Mouse (Mus musculus) naive thymus-derived CD4-positive, alpha-beta T cell, adult 2 months (primary cell): ENCODE measurements around the gene Efcab7.

Experiments
- DNase-seq: peaks from one replicate; pipeline ENCODE4 v3.0.0-alpha.2; 2011; ENCODE audit warnings: low read depth

Efcab7 gene

DNA sequence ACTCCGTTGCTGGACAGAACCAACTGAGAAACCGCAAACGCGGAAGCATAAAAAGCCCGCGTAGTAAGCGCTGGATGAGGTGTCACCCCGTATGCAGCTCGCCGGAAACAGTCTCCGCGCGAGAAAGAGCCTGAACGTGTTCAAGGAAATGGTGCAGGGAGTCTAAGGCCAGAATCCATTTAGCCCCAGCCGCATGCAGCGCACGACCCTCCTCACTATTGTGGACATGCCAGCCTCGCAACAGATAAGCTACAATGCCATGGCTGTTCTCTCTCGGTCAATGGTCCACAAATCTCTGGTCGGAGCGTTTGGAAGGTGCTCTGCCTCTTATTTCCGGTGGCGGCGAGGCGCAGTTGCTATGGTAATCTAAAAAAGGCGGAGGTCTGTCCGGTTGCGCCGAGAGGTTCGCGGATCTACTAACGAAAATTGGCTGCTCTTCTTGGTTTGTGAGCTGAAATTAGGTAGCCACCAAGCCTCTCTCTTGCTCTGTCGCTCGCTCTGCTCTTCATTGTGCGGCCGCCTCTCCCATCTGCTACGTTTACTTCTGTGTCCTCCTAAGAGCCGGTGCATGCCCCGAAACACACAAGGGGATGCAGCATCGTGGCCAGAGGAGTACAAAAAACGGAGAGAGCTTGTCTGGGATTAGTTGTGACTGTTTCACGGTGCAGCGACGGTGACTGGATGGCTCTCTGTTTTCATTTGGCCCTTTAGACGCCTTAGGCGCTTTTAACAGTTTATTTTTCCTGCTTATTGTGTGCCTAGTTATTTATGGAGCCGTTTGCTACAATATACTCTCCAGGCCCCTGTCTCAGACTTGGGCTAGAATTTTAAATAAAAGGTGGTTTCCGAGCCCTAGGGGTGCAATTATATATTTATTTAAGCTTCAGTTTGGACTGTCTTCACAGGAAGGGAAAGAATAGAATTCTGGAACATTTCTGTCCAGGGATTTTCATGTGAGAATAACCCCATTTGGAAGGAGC, at the start of gene Efcab7:
Gene Efcab7, plus strand, starts transcription at position 105 of the 980 bp plus-strand sequence.
- DNase-seq, result peak; percentile 92

DNA sequence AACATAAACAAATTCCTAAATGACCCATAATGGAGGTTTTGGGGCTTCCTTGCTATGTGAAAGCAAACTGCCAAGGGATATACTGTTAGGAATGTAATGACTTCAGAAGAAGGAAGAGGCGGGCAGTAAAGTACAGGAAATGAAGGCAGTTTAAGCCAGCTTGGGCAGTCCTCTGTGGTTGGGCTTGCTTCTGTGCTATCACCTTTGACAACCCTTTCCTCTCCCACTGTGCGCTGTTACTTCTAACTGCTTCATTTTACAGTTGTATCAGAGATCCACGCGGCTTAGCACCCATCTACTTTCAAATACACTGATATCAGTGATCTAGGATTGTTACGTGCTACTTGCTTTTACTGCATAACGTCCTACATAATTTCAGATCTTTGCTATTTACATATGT, 36.6 kb upstream of the Efcab7 start:
- DNase-seq, result no peak

DNA sequence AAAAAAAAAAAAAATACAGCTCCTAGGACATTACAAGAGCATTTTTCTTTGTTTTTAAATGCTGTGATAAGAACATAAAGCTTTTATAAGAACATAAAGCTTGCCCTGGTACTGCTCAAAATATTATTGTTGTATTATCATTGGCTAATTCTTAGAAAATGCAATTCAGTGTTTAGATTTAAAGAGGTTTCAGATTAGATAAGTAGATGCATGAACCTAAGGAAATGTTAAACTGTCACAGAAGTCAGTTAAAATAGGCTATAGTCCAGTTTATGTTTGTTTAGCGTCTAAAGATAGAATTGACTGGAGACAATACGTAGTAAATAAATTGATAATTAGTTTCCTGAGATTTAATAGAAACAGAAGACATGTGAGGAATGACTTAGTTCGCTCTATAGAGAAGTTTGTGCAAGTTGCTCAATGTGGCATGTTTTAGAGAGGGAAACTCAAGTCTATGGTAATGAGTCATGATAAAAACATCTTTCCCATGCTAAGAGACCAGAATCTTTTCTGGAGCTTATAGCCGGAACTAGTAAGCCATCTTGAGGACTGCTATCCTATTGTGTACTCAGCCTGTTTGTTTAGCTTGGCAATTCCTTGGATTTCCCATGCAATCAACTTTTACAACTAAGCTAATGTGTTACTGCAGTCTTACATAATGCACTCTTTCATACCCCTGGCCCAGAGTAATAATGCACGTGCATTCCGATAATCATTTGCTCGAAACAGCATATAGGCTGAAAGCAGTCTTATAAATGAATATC, 12.1 kb upstream of the Efcab7 start:
- no peak for DNase-seq

DNA sequence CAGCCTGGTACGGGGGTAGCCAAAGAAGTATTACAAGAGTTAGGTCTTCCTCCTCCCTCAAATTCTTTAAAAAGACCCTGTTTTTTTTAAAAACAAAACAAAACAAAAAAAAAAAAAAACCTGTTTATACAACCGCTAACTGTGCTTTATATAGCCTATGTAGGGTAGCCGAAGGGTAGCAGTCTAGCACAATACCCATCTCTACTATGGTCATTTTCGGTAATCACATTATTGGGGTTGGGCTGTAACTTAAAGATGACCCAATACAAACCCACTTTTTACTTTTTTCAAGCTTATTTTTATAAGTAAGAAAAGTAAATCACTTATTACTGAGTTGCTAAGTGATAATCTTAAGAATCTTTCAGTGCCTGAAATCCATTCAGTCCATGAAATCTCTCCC, 661 bp upstream of the Efcab7 start:
- no peak for DNase-seq

DNA sequence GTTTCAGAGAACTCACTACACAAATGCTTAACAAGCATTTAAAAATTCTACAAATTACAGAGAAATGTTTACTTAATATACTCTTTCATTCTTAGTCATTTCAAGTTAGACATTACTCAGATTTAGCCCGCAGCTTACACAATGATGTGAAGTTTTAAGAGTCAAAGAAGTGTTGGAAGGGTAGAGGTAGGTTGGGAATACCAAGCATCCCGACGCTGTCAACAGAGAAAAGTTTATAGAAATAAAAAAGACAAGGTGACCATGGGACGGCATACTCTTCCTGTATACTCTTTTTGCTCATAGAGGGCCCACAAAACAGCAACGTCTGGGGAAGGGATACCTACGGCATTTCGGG, 282 bp upstream of the Efcab7 start:
- no peak for DNase-seq

DNA sequence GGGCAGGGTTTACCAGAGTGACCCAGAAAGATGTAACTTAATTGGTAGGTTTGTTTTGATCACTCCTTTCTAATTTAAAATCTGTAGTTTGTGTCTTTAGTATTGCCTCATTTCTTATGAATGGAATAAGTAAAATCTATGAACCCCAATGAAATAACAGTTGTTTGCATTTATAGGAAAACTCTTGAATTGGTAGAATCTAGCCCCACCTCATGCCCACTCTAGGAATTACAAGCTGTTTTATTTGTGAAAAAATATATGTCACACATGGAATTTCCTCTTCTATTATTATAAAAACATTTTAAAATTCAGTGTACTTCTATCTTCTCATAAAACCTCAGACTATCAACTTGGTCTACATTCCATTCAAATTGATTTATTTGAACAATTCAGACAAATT, 52.9 kb downstream of the Efcab7 start:
- DNase-seq, result peak; percentile 49

DNA sequence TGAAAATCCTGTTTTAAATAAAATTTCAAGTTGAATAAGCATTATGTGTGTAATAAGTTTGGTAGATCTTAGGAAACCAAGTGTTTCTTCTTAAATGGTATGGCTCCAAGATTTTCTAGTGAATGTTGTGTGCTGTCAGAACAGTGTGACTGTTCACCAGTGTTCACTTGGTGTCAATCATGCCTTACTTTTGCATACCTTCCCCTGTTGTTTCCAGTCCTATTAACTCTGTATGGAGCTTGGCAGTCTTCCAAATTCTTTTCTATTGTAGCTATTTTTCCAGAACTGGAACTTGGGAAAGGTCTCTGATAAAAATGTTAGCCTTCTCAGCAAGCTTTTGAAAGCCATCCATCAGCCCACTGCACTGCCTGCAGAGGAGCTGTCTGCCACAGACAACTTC, 53.4 kb downstream of the Efcab7 start:
- DNase-seq, result no peak

DNA sequence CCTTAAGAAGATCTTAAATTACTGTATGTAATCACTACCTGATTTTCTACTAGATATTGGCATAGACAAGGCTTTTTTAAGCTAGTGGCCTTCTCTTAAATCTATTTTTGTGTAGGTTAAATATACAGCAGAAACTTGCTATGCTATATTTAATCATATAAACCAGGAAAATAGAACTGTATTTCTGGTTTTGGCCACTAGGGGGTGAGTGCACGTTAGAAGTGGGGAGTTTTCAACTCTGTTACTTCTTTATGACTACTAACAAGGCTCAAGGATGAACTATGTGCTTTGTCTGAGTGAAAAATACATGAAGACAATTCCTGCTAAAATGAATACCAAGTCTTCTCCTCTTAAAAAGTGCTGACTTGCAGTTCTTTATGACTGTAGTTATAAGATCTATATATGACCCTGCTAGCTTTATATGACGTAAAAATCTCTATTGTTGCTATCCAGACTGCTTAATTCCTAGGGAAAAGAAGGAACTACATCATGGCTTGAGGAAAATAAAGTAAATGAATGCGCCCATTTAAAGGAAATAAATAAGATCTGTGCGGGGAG, 85.0 kb downstream of the Efcab7 start:
- DNase-seq, result peak; percentile 71

DNA sequence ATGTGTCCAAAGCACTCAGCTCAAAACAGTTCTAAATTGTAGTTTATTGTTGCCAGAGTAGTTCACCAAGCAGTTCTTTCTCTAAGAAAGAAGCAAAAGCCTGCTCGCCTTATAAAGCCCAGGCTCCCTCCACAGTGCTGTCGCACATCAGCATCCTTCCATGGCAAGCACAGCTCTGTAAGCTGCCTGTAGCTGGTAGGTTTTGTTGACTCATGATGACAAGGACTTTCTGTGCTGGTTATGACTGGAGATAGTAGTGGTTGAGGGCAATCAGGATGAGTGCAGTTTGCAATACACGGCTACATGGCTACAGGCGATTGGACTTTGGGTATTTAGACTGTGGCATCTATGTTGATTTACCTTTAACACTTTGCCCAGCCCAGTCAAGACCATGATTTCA, 97.4 kb downstream of the Efcab7 start:
- DNase-seq, result no peak

DNA sequence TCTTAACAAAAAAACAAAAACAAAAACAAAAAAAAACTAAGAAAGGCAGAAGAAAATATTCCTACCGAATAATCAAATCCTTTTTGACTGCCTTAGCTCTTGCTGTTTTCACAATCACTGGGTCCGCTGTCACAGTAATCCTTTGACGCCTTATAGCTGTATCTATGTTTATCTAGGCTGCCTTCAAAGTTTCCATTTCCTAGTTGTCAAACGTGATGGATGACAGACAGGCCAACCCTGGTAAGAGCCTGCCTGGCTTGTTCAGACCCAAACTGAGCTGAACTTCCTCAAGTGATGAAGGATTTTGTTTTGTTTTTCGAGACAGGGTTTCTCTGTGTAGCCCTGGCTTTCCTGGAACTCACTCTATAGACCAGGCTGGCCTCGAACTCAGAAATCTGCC, 99.5 kb downstream of the Efcab7 start:
- peak; percentile 28 for DNase-seq

DNA sequence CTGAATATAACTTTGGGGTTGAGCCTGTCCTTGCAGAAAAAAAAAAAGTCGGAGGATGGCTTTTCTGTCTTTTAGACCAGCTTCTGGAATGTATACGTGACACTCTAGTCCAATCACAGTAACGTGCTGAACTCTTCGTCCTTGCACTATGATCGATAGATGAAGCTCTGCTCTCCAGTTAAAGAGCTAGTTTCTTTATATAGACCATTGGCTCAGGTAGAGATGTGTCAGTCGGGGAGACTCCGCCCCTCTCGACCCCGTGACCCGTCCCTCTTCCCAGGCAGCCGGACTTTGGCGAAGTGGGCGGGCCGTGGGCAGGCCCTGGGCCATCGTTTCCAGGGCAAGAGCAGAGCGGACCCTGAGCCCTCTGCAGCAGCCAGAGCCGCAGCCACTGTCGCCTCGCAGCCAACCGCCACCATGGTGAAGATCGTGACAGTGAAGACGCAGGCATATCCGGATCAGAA, 100.2 kb downstream of the Efcab7 start, which contains the start of gene Pgm1:
Gene Pgm1, plus strand, starts transcription at position 266 of the 464 bp plus-strand sequence.
- peak; percentile 81 for DNase-seq

DNA sequence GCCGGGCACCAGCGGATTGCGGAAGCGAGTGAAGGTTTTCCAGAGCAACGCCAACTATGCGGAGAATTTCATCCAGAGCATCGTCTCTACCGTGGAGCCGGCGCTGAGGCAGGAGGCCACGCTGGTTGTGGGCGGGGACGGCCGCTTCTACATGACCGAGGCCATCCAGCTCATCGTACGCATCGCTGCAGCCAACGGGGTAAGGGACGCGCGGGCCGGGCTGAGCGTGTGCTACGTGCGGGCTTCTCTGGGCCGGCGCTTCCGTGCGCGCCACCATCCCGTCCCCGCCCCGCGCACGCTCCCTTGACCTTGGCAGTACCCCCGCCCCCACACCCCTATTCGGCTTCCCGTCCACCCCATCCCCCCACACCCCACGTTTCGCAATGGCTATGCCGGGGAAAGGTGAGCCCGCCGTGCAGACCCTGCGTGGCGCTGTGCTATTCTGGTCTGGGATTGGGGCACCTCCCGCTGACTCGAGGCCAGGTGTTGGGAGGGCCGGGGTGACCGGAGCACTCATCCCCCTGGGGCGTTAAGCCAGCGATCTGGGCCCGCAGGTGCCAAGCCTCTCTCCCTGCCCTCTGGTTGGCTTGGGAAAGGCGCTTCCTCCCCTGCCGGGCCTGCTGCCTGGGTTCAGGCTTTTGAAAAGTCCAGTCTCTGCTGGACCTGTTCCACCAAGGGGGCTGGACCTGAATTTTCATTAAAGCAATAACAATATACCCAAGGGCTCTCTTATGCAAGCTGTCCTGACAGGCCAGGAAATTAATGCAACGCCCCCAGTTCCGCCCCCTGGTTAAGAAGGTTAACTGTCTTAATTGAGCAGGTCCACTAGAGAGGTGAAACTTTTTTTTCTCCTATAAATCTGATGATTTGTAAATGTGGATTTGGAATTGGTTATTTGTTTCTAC, 100.9 kb downstream of the Efcab7 start, which contains the start of gene Itgb3bp:
Gene Itgb3bp, minus strand, starts transcription at position 201 of the 905 bp plus-strand sequence.
- DNase-seq, result no peak

DNA sequence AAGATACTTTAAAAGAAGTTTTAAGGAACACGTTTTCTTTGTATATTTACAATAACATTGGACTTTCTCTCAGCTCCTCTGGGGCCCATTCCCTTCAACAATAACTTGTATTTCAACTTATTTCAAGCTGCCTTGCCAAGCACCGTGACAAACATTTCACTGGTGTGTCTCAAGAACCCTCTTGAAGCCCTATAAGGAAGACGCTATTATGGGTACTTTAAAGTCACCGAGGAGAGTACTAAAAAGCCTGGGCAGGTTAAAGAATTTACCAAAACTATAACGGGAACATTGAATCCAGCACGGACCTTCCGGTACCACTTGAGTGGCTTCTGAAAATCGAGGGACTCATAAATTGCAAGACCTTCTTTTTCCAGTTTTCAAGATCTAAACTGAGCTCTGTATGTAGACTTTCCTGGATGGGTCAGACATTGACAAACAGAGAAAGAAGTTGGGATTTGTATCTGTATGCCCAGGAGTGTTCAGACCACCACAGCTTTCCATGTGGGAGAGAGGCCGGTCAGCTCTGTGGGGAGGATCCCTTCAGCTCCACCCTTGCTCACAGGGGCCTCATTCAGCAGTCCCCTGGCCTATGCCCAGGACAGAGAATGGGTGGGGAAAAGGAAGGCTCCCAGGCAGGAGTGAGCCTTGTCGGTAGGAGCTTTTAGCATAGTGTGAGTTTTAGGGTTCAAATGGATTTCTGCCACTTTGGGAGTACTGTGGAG, 101.7 kb downstream of the Efcab7 start:
- DNase-seq, result no peak

DNA sequence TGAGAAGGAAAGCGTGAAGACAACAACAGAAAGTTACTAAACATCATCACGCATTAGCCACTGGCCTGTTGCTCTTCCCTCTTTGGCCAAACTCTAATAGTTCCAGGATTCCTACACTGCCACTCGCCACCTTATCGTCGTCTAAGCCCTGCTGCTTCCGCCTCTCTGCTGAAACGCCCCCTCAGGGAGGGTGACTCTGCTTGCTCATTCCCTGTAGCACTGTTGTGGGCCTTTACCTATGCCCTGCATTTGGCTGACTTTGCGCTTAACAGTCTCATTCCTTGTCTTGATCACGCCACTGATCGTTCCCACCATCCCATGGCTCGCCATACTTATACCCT, 102.2 kb downstream of the Efcab7 start:
- DNase-seq, result no peak

DNA sequence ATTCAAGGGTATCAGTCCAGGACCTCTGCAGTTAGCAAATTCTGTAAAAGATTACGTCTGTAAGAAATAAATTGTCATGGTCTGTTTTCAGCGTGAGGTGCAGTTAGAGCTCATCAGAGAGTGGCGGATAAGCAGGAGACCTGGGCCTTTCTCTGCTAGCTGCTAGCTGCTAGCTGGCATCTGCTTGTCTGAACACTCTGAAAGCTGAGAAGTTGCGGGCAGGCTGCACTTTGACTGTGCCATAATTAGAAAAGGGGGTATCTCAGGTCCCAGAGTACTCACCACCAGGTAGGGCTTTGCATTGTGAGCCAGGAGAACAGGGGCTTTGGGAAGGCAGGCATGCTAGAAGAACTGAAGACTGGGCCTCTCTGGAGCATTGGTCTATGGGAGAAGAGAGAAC, 102.8 kb downstream of the Efcab7 start:
- no peak for DNase-seq

DNA sequence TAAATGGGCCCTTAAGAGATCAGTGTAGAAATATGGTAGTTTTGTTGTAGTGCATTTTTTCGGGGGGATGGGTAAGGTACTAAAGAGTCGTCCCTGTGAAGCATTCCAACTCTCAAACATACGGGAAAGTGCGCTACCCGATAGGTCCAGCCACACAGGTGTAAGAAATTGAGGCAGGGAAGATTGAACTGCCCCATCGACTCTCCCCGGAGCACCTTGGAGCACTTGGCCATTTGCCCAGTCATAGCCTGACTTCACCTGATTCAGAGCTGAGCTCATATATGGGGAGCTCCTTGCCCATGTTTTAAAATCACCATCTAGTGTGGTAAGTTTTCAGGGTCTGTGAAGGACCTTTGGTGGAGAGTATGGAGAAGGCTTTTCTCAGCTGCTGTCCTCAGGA, 105.9 kb downstream of the Efcab7 start:
- DNase-seq, result no peak

DNA sequence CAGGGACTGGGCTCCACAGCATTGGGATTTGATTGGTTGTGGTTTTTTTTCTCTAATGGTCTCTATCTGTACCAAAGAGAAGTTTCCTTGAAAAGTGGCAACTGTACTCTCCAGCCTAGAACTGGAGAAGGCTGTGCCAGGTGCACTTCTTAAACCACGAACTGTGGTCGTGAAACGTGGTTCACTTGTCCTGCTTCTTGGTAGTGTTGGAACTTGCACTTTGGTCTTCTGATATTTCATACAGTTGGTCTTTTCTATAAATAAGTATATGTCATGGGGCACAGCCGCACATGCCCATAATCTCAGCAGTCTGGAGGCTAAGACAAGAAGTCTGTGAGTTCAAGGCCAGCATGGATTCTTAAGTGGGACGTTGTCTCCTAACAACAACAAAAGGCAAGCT, 107.3 kb downstream of the Efcab7 start:
- DNase-seq, result no peak

DNA sequence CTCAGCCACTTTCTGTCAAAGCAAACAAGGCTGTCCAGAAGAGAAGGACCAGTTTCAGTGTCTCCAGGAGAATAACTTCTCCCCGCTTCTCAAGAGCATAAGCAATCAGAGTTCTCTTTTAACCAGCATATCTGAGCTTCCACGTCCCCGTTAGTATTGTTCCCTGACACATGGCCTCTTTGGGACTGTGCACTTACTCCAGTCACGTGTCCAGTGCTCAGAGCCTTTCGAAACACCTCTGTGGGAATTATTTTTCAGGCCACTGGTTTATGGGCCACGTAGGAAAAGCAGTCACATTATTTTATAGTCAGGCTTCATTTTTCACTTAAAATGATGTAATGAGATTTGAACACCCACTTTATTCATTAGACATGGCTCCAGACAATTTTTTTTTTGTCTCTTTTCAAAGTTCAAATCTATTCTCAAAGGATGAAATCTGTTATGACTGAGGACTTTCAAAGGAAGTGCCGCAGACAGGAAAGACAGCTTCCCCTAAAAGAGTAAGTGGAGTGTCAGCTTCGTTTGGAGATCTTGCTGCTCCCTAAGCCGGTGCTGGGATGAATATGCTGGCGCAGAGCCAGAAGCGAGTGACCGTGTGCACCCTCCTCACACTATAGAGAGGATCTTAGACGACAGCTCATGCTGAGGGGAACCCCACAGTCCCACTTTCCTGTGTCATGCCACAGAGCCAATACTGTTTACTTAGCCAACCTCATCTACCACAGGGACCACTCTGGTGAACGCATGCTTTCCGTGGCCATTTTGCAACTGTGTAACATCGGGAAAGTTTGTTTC, 110.9 kb downstream of the Efcab7 start:
- DNase-seq, result no peak

DNA sequence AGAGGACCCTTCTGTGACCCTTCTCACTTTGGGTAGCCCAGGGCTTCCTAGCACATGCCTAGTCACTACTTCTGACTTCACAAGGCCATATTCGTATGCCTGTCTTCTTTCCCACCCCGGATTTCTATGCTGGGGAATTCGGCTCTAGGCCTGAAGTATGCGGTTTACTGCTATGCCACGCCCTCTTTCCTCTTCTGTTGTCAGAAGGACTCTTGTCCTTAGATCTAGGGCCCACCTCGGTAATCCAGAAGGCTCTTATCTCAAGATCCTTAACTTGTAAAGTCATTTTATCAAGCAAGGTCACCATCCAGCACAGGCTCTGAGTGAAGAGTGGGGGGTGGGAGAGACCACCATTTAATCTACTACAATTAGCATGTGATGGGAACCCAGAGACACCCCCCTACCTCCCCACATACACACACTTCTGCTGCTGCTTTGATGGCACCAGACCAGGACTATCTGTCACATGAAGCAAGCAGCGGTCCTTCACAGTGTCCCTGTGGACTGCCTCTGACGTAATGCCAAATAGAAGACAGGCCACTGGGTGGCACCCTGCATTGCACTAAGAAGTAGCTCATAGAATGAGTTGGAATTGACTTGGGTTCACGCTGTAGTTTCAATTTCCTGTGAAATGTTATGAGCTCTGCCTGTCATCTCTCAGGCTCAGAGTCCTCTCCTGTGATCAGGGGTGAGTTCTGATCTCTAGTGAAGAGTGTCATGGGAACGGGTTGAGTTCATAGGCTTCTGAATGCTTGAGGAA, 112.8 kb downstream of the Efcab7 start:
- DNase-seq, result peak; percentile 30
